Mouse (Mus musculus): ENCODE data around the gene Capn8.
A peak's percentile ranks its signal among the peaks of the same experiment; 100 is the strongest.

Gene Capn8

GRCm38 (mm10) chr1:182564408-182565120, at the start of gene Capn8:
TSS of gene Capn8 (plus strand) at chr1:182565007.
- DNase-seq = no peak

- peak; percentile 81 for DNase-seq
Observed at GRCm38 (mm10) chr1:182516758-182517676, 47.8 kb upstream of the Capn8 start, which contains the start of gene Capn2. TSS of gene Capn2 (minus strand) at chr1:182517608.

DNA sequence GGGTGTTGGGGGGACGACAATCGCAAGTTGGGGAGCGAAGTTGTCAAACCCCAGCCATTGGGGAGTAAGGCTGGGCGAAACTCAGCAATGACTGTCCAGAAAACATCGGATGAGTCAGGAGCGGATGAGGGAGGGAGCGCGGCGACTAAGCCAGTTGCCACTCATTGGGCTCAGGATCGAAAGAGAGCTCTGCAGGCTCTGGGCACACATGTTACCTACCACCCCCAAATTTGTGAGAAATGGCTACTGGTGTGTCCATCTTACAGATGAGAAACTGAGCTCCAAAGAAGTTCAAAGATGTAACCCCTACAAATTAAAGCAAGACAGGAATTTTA, 47.2 kb upstream of the Capn8 start:
- no peak for DNase-seq

DNA sequence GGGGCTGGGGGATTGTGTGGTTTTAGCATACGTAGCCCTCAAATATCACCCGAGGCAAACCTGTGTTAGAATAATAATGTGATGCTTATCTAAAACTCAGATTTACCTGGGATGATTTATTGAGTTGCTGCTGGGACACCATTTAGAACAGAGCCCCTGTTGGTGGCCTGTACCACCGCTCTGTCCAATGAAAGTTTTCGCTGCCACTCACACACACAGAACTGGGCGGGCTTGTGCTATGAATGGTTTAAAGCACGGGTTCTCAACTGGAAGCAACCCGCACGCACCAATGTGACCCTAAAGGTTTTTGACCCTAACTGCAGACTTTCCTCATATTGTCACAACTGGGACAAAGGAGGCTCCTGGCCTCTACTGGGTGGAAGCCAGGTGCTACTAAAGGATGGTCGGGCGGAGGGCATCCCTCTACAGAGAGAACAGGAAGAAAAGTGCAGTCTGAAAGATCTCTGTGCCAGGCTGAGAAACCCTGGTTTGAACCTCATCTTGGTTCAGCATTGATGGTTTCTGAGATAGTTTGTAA, 46.6 kb upstream of the Capn8 start:
- no peak for DNase-seq

- DNase-seq = no peak
Observed at GRCm38 (mm10) chr1:182518811-182519210, 46.0 kb upstream of the Capn8 start.

DNA sequence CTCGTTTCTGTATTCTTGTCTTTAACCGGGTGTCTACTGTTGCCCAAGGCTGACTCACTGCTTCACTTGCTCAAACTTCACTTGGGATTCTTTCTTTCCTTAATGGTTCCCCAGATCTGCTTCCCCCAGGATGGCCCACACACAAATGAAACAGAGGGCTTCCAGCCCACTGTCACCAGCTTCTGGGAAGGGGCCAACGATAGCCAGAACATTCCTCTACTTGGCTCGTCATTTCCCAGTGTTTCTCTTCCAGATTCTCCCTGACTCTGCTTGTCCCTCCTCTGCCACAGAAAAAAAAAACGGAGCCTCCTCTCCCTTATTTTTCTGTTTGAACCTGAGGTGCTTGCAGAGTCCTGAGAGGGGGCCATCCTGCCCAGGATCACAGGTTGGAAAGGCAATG, 45.5 kb upstream of the Capn8 start:
- DNase-seq = no peak

- DNase-seq = no peak
Observed at GRCm38 (mm10) chr1:182520091-182520937, 44.5 kb upstream of the Capn8 start.

DNA sequence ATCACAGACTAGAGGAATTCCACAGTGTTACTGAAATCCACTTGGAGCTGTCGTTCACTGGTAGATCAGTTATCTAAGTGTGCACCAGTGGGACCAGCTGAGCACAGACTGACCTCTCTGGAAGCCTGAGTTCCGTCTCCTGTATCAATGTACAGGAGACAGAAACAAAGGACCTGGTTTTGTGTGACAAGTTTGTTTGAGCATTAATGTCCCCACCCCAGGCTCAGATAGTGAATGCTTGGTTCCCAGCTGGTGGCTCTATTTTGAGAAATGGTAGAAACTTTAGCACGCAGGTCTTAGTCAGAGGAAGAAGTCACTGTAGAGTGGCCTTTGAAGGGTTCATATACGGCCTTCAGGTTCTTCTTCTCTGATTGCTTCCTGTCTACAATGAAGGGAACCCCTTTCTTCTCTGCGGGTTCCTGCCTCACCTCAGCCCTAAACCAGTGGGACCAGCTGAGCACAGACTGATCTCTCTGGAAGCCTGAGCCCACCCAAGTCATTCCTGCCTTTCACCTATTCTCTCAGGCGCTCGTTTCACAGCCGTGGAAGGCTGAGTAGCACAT, 43.8 kb upstream of the Capn8 start:
- no peak for DNase-seq

DNA sequence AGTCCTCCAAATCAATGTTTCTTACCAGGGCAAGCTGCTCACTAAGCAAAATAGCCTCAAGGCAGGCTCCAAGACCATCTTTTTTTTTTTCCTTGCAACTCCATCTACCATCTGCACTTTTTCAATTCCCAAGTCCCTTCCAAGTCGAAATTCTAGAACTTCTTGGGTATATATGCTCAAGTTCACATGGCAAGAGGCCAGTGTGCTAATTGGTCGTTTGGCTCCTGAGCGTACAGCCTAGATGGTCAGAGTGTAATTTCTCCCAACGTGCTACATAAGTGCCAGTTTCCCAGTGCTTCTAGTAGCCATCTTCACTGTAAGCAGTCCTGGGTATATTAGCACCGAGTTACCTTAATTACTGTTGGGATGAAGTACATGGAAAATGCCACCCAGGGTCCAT, 41.8 kb upstream of the Capn8 start:
- DNase-seq = no peak

- DNase-seq = no peak
Observed at GRCm38 (mm10) chr1:182523692-182524091, 41.1 kb upstream of the Capn8 start.

GRCm38 (mm10) chr1:182525601-182526000, 39.2 kb upstream of the Capn8 start:
- DNase-seq = no peak

DNA sequence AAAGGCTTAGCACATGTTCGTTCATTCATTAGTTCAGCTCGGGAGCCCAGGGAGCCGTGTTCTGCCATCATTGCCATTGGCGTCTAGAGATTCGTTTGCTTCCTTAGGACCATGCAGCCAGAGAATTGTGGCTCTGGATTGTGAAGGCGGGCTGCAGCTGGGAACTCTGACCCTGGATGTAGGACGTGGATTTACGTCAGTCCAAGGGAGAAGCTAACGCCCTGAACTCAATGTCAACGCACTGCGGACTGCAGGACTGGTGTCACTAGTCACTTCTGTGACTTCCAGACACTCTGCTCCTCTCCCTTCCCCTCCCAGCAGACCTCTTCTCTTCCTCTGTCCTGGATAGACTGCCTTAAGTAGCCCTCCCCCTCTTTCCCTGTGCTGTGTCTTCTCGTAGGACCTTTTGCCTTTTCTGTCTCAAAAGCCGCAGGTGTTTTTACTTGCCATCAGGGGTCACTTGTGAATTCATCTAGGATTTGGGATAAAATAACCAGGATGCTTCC, 37.5 kb upstream of the Capn8 start:
- DNase-seq = no peak

GRCm38 (mm10) chr1:182527921-182528858, 36.6 kb upstream of the Capn8 start:
- peak; percentile 26 for DNase-seq

DNA sequence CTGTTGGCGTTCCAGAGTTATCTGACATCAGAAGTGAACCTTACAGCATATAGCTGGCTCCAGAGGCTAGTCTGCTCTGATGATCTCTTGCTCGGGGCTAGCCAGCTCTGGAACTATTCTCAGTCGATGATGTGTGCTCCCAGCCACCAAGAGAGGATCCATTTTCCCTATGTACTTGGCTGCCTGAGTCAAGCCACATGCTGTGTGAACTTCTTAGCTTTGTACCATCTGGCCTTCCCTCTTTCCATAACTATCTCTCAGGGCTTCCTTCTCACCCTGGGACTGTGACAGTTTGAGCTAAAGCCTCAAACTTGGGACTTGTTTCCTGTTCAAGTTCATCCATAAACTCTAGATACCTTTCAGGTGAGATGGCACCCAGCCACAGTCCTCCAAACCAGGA, 31.2 kb upstream of the Capn8 start:
- no peak for DNase-seq

- DNase-seq = no peak
Observed at GRCm38 (mm10) chr1:182535080-182535481, 29.7 kb upstream of the Capn8 start.

GRCm38 (mm10) chr1:182539023-182539940, 25.5 kb upstream of the Capn8 start:
- DNase-seq = peak; percentile 85

- DNase-seq = no peak
Observed at GRCm38 (mm10) chr1:182542110-182542509, 22.7 kb upstream of the Capn8 start.

GRCm38 (mm10) chr1:182543136-182543535, 21.7 kb upstream of the Capn8 start:
- DNase-seq = no peak

DNA sequence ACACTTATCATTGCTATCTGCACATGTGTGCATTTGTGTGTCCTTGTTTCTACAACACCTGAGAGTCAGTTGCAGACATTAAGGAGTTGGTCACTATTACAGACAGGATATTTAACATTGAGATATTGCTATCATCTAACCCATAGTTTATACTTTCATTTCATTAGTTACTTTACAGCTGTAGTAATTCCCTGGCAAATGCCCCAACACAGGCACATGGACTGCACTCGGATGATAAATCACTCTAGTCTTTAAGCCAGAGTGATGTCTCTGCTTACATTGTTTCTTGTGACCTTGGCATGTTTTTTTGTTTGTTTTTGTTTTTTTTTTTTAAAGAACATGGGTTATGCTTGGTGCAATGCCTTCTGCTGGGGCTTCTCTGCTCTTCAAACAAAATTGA, 20.9 kb upstream of the Capn8 start:
- no peak for DNase-seq

GRCm38 (mm10) chr1:182550761-182551160, 14.0 kb upstream of the Capn8 start:
- no peak for DNase-seq

All from right cerebral cortex, adult 18-20 months (tissue).